Mouse (Mus musculus) mature B cell (primary cell): ENCODE data around the gene Trpm4.

Source experiments
- in situ Hi-C: fragments of 300-500 bp; cut with MboI; formaldehyde crosslinking; loops from 2 replicates; pipeline ENCODE4 v1.14.3; 2019

Gene Trpm4

DNA sequence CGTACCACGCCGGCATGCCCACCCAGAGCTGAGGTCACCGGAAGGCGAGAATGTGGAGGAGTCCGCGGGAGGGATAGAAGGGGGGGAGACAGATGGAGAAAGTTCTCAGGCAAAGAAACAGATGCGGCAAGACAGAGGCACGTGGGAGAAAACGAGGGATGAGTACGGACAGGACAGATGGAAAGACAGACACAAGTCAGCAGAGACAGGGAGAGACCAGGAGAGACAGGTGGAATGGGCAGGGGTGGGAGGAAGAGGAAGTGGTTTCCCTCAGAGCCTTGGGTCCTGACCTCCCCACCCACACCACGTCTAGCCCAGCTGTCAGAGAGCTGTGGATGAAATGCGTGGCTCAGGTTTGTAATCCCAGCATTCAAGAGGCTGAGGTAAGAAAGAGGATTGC, 13.3 kb upstream of the Trpm4 start:
- in situ Hi-C loops = no loop called here

DNA sequence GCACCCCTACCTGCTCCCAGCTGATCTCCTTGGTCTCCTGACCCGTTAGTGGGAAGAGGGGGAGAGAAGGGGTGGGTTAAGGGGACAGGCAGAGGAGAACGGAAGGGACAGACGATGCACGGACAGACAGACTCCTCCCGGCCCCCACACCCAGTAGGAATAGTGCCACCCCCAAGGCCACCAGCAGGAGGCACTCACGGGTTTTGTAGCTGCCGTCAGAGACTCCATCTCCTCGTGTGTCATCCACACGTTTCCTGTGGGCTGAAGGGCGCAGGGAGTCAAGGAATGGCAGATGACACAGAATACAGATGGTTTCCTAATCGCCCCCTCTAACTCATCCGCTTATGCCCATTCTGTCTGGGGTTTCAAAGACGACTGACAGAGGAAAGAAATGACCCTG, 10.0 kb upstream of the Trpm4 start:
- in situ Hi-C loops = no loop called here

DNA sequence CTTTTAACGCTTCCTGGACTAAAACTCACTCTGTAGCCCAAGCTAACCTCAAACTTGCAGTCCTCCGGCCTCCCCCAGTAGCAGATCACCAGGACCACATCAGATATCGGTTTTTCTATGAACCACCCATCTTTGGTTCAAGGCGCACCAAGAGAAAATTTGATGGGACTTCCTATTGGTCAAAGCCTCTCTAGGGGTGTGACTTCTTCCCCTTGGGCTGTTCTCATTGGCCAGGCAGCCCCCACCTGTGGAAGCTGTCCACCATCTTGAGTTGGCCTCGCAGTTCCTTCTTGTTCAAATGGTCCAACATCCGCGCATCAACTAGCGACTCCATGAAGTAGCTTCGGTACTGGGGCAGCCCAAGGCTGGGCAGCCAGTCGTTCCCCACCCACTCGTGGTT, 8.5 kb upstream of the Trpm4 start:
- in situ Hi-C loops = no loop called here

DNA sequence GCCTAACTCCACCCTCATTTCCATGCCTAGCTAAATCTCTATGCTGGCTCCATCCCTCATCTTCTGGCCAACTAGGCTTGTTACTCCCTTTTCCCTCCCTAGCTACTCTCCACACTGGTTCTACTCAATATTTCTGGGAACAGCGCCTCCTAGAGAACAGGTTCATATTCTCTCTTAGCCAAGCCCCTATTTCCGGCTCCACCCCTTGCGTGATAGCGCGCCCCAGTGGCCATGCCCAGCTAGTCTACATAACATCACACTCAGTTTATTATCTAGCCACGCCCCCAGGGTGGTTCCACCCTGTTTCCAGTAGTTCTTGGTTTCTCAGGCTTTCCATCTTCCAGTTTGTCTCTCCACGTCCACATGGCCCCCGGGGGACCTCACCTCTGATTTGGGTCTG, 7.7 kb upstream of the Trpm4 start:
- in situ Hi-C loops = no loop called here

DNA sequence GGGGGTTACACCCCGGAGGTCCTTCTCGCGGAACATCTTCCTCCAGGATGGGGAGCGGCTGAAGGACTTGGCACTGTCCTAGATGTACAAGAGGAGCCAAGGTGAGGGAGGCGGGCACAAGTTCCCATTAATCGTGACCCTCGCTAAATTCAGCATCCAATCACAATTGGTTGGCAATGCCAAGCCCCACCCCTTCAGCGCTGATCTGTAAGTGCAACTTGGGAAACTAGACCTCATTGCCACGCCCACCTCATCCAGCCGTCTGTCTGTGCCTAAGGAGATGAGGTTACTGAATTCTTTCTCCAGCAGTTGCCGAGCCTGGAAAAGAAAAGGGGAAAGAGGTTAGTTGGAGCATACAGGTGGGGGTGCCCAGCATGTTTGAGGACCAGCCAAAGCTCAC, 7.1 kb upstream of the Trpm4 start:
- in situ Hi-C loops = no loop called here

DNA sequence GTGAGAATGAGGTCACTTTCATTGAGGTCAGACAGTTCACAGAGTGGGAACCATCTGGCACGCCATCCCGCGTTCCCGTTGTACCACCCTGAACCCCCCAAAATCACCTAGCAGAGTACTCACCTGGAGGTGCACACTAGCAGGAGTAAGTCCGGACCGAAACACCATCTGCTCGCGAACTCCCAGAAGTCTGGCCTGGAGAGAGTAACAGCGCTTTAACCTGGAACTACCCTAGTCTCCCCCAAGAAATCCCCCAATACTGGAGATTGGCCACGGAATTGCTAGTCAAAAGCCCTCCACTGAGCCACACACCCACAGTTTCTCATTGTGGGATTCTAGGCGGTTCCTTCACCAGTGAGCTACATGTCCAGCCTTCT, 6.5 kb upstream of the Trpm4 start:
- in situ Hi-C loops = no loop called here

- in situ Hi-C loops = no loop called here
These were observed 6.0 kb upstream of the Trpm4 start for GRCm38 (mm10) chr7:45339410-45340065.

DNA sequence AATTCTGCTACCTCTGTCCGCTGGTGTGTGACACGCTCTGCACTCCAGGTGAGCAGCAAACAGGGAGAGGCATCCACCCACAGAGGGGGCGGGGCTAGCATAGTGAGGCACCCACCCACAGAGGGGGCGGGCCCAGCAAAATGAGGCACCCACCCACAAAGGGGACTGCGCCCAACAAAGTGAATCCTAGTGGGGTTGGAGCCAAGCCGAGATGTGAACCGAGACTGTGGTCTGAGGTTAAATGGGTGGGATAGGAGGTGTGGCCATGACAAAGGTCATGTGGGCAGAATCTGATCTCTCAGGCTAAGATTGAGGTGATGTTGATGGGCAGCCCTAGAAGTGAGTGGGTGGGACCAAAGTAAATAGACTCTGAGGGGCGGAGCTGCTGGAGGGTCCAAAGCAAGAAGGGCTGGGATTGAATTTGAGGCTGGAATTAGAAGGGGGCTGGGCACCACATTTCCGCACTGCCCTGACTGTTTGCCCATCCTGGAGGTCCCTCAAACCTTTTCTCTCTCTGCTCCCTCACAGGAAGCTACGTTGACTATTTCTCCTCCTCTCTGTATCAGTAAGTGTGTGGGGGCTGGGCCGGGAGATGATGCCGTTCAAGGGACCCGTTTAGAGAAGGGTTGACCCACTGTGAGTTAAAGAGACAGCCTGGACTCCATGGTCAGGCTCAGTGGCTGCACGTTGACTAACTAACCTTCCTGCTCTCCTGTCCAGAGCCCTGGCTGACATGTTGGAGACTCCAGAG, 4.8 kb upstream of the Trpm4 start:
- in situ Hi-C loops = no loop called here

DNA sequence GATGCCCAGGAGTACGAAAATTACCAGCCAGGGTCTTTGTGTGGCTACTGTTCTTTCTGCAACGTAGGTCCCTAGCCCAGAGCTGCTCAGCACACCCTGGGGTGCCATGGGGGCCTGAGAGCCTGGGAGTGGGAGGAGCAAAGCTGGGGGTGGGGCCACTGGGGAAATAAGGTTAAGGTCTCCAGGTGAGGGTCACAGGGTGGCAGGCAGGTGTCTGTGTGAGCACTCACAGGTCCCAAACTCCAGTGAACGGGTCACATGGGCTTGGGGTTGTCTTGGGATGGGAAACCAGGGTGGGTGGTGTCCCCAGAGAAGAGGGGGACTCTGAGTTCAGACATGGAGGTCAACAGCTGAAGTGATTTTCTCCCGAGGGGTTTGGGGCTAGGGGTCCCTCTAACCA, 3.9 kb upstream of the Trpm4 start:
- in situ Hi-C loops = no loop called here

- in situ Hi-C loops = no loop called here
These were observed 2.7 kb upstream of the Trpm4 start for GRCm38 (mm10) chr7:45336319-45336718.

GRCm38 (mm10) chr7:45335056-45335455, 1.5 kb upstream of the Trpm4 start, which contains the start of gene Hrc:
Gene Hrc (plus strand): TSS chr7:45335290.
- in situ Hi-C loops = no loop called here

DNA sequence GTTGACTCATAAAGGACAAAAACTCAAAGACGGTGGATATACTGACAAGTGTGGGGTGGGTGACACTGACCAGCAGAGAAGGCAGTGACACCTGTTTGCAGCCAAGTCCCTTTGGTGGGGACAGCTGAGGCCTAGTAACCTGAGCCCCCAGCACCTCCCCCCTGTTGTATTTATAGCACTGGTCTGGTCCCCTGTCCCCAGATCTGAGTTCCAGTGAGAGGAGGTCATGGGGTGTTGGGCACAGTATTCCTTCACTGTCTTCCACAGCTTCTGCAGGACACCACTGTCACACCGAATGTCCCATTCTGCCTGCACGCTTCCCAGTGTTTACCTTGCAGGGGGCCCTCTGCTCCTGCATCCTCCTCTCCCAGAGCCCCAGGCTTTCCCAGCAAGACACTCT, 1.0 kb upstream of the Trpm4 start:
- in situ Hi-C loops = no loop called here

GRCm38 (mm10) chr7:45332685-45333425, 725 bp downstream of the Trpm4 start:
- in situ Hi-C loops = no loop called here

DNA sequence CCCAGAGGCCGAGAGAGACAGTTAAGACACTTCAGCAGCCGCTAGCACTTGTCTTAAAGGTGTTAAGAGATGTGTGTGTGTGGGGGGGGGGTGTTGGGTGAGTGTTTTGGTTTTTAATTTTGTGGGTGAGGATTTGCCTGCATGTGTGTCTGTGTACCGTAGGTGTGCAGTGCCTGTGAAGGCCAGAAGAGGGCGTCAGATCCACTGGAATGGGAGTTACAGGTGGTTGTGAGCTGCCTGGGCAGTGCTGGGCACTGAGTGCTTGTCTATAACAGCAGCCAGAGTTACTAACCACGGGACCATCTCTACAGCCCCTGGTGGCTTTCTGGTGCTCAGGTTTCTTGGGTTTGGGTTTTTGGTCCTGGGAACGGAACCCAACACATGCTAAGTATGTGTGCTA, 2.1 kb downstream of the Trpm4 start:
- in situ Hi-C loops = no loop called here

DNA sequence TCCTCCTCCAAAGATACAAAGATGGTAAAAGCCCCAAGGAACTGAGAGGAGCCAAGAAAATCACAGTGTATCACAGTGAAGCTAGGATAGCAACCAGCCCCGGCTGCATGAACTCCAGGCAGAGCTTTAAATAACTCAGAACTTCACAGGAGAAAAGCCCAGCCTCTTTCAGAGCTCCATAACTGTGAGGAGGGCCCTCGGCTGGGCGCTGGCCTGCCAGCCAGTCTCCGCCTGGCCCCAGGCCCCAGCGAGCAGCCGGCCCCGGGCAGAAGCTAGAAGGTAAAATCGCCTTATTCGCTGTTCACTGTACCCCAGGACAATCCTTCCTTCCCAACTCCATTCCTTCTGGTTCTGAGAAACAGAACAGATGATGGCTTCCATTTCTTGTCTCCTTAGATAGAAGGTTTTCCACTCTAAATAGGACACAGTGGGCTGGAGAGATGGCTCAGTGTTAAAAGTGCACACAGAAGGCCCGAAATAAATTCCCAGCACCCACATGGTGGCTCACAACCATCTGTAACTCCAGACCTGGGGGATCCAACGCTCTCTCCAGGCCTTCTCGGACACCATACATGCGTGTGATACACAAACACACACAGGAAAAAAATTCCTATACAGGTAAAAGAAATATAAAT, 4.6 kb downstream of the Trpm4 start:
- in situ Hi-C loops = no loop called here

- in situ Hi-C loops = no loop called here
These were observed 7.8 kb downstream of the Trpm4 start for GRCm38 (mm10) chr7:45325800-45326199.

- in situ Hi-C loops = no loop called here
These were observed 10.5 kb downstream of the Trpm4 start for GRCm38 (mm10) chr7:45323069-45323468.

GRCm38 (mm10) chr7:45322245-45322644, 11.3 kb downstream of the Trpm4 start:
- in situ Hi-C loops = no loop called here

DNA sequence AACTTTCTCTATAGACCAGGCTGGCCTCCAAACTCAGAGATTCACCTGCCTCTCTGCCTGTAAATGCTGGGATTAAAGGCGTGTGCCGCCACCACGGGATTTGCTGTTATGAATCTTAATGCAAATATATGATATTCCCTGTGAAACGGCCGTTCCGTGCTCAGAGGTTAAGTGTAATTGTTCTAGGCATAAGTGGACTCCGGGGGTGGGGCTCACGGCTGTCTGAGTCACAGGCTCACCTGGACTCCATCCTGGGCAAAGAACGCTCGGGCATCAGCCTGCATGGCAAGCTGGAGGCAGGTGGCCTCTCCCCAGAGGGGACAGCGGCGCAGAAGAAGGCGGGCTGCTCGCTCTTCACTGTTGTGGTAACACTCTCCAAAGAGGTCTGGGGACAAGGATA, 17.0 kb downstream of the Trpm4 start:
- in situ Hi-C loops = no loop called here

DNA sequence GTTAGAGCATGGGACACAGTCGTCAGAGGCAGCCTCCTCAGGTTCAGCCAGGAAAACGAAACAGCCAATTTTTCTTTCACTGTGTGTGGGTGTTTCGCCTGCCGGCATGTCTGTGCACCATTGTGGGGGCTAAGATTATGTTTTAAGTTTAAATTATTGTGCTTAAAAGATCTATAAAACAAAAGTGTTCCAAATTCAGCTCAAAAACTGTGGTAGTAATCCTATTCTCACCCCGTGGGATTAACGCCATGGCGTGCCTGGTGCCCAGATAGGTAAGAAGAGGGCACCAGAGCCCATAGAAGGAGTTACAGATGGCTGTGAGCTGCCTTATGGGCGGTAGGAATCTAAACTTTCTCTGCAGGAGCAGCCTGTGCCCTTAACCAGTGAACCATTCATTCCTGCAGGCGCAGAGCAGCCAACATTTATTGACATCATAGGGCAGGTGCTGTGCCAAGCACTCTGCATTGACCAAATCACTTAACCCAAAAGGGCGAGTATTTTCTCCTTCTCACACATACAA, 18.3 kb downstream of the Trpm4 start:
- in situ Hi-C loops = no loop called here

GRCm38 (mm10) chr7:45313495-45313894, 20.1 kb downstream of the Trpm4 start:
- in situ Hi-C loops = no loop called here

- in situ Hi-C loops = no loop called here
These were observed 20.7 kb downstream of the Trpm4 start for GRCm38 (mm10) chr7:45312686-45313453.
